Mouse (Mus musculus) frontal cortex, postnatal 14 days (tissue): ENCODE measurements around the gene Serpina11.
"Not testable (repeated sequence)": the region's sequence is repeated elsewhere in the genome, so short reads cannot be mapped to it uniquely, and the experiment has no call there.

Experiments
- DNase-seq, 2 experiments: peaks; one replicate each; pipeline ENCODE4 v3.0.0; 2022; ENCODE audit warnings: low spot score in 2 of 2

The Serpina11 gene

DNA sequence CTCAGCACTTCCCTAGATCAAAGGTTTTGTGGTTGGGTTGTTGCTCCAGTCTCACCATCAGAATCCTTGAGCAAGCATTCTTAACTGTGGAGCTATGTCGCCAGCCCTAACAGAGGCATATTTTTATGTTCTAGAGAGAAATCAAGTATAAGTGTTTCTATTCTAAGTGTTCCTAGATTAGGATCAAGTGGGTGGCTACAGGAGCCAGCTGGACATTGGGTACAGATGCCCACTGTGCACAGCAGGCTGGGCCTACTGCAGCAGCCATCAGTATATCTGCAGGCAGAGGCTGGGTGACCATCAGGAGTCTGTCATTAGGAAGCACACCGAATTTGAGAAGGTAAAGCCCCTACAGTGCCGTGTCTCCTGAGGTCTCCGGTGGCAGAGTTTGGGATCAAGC lies 18.7 kb downstream of the Serpina11 start:
- DNase-seq = no peak

DNA sequence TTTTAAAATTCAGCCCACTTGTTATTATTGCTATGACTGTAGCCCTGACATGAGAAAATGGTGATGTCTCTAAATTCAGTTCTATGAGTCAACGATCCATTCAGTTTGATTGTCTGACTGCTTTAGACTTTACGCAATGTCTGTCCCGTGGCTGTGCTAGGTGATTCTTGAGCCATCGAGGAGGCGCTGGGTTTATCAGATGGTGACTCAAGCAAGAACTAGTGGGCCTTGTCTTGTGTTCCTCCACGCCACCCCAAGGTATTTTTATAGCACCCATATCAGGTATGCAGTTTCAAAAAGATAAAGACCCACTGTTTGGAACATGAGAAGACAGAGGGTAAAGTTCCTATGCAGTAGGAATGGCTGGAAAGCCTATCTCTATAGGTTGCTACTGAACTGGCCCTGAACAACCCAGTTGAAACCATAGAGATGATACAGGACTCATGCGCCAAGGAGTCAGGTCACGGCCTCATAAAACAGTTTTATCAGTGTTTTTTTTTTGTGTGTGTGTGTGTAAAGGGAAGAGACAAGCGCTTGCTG lies 20.1 kb downstream of the Serpina11 start:
- no peak for DNase-seq

DNA sequence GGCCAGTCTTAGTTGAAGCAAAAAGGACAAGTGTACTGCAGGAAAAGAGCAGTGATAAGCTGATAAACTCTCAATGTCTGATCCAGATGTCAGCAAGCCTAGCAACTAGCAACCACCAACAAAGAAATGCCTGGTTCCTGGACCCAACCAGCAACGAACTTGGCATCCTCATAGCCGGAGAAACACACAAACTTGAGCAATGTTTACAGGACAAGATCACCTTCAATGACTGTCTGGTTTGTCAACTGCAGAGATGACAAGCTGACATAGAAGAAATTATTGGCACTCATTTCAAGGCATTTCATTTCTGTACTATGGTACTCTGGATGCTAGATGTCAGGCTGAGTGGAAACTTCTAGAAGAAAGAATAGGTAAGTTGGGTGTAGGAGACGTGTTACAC lies 23.0 kb downstream of the Serpina11 start:
- no peak for DNase-seq

DNA sequence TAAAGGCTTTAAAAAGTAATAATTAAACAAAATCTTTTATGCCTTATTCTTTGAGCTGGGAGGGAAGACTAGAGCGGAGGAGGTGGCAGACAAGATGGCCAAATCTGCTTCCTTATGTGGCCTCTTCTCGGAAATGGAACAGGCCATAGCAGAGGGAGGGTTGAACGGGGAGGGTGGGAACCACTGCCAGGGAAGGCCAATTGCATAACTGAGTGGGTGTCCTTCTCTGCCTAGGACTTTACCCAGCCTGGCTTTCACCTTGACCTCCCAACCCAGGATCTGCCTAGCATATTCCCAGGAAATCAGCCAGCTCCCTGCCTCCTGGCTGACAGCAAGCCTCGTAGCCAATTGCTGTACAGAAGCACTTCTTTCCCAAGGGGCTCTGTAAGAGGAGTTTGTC lies 26.5 kb downstream of the Serpina11 start:
- DNase-seq = no peak

GRCm38 (mm10) chr12:103962860-103963259 lies 26.9 kb downstream of the Serpina11 start:
- no peak for DNase-seq

DNA sequence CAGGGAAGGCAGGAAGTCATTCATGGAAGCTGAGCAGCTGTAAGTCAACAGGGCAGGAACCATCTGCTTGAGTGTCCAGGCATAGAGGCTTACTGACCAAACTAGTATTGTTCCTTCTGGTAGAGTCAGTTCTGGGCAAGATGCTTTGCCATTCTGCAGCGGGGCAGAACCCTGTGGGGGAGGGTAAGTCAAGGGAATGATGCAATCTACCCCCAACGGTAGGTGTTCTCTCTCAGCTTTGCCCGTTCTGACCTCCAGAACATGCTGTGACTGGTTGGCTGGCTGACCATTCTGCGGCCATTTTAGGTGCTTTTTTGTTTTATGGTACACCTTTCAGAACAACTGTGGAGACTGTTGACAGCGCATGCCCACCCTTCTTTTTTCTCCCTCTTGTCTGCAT lies 27.4 kb downstream of the Serpina11 start:
- no peak for DNase-seq

DNA sequence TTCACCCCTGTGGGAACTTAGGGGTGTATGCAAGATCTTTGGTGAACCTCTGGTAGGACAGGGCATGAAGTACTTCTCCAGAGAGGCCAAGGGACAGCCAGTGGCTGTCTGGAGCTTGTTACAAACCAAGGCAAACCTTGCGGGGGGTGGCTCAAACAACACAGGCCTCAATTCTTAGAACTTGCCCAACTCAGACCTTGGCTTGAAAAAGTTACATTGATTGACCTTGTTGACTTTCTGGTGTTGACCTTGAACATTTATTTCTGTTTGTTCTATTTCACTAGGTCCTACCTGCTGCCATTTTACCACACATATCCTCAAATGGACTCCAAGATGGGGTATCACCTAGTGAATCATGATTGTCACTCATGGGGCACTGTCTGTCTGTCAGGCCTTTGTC lies 28.0 kb downstream of the Serpina11 start:
- DNase-seq = no peak

GRCm38 (mm10) chr12:103958798-103959197 lies 31.0 kb downstream of the Serpina11 start, which contains the start of gene Serpina1e:
Gene Serpina1e, minus strand, starts transcription at chr12:103958975.
- no peak for DNase-seq

- DNase-seq = not testable (repeated sequence)
These were observed 33.2 kb downstream of the Serpina11 start for GRCm38 (mm10) chr12:103956555-103956954.

DNA sequence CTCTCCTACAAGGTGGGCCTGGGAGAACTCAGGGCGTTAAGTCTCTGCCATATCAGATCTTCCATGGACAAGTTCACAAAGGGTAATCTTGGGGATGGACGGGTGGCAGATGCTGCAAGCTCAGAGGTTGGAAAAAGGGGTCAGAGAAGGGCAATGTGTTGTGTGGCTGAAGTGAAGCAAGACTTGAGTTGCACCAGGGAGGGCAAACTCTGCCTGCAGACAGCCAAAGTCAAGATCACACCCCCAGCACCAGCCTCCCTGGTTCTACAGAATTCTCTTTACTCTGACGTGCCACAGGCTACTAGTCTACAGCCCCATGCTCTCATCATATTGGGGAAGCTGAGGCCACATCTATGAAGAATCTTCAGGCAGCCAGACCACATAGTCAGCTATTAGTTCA lies 36.8 kb downstream of the Serpina11 start:
- DNase-seq = not testable (repeated sequence)

GRCm38 (mm10) chr12:103946243-103946642 lies 43.5 kb downstream of the Serpina11 start:
- no peak for DNase-seq
